Mouse (Mus musculus) lung, embryonic 16.5 days (tissue): ENCODE data around the gene Rrp36. TPM values are rescaled to one million over a fixed set of nuclear protein-coding genes. Genes with fewer than 3 reads are reported as not detected.
A peak's percentile ranks its signal among the peaks of the same experiment; 100 is the strongest.

Source experiments
- ATAC-seq: fragments of 200-750 bp; cut with Nextera tagmentation; 2 replicates; pipeline ENCODE4 v1.8.0; 2017; ENCODE audit warnings: low read depth, mild to moderate bottlenecking, moderate library complexity
- H3K27ac ChIP-seq: fragments of 300-500 bp; sonication (generic); 2 replicates; pipeline ENCODE4 v1.5.1; 2014; ENCODE audit warnings: mild to moderate bottlenecking, control low read depth, low read length
- H3K27me3 ChIP-seq: fragments of 300-500 bp; sonication (generic); 2 replicates; pipeline ENCODE4 v1.6.1; 2014; ENCODE audit warnings: low read depth, low read length, mixed read lengths; ENCODE audit not compliant: control insufficient read depth, insufficient read depth
- H3K36me3 ChIP-seq: fragments of 300-500 bp; sonication (generic); 2 replicates; pipeline ENCODE4 v1.6.1; 2014; ENCODE audit warnings: low read length; ENCODE audit not compliant: control insufficient read depth, insufficient read depth
- H3K4me1 ChIP-seq: fragments of 300-500 bp; sonication (generic); replicated peaks from 2 replicates; pipeline ENCODE4 v1.6.1; 2014; ENCODE audit warnings: low read length, mixed read lengths; ENCODE audit not compliant: control insufficient read depth, insufficient read depth
- H3K4me2 ChIP-seq: fragments of 300-500 bp; sonication (generic); 2 replicates; pipeline ENCODE4 v1.6.1; 2014; ENCODE audit warnings: low read depth, low read length, control low read depth
- H3K4me3 ChIP-seq: fragments of 300-500 bp; sonication (generic); 2 replicates; pipeline ENCODE4 v1.5.1; 2014; ENCODE audit warnings: mild to moderate bottlenecking, low read length, control low read depth
- H3K9ac ChIP-seq: fragments of 300-500 bp; sonication (generic); 2 replicates; pipeline ENCODE4 v1.6.1; 2014; ENCODE audit warnings: low read length, control low read depth
- H3K9me3 ChIP-seq: fragments of 300-500 bp; sonication (generic); 2 replicates; pipeline ENCODE4 v1.6.1; 2016; ENCODE audit warnings: low read length; ENCODE audit not compliant: control insufficient read depth
- WGBS: fragments of 180-500 bp; shearing (Covaris S2); extraction: QIAGEN DNeasy Blood & Tissue Kit; methylation state at CpG from one replicate; pipeline ENCODE4 v1.1.7; 2014; 5-methylcytosine and 5-hydroxymethylcytosine counted together
- polyA plus RNA-seq: library from polyadenylated mRNA; unstranded; fragments of >200 nt; fragmentation: Nextera tagmentation; extraction: Ambion mirVana; gene quantifications from 2 replicates; pipeline ENCODE4 v1.2.1, GENCODE M21; 2015

Rrp36 gene
- polyA plus RNA-seq, 1 experiment from 2014 or later = 51.6 TPM

DNA sequence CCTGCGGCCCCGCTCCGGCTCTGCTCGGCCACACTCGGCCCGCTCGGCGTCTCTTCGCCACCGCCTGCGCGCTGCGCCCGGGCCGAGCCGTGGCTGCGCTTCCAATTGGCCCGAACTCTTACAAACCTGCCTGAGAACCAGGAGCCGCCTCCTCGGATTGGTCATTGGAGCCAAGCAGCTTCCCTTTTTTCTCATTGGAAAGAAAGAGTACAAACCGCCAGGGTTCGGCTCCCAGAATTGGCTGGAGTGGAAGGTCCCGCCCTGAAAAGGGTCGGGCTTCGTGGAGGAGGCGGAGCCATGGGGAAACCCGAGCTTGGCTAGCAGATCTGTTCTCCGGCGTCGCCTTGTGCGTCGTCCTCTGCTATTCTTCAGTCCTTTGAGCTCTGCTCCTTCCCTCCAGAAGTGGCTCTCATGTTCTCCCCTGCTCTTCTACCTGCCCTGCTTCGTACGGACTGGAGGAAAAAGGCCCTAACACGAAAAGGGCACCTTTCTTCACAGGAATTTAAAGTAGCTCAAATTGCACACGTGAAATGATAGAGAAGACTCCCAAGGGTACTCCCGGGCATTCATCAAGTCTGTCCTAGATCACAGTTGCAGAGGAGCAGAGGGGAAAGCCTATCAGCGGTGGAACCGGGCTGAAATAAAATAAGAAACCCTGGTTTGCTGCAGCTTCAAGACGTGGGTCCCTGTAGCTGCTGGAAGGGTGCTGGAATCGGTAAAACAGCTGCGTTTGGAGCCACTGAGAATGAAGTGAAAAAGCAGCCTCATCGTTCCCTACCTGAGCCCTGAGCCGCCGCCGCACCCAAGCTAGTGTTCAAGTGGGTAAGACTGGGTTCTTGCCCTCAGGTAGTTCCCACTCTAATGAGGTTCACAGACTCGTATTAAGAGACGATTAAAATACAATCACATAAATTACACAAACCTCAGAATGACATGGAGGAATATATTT lies 31.0 kb upstream of the Rrp36 start, which contains the start of gene Ppp2r5d:
Ppp2r5d (minus strand) TSS at position 225 of the 949 bp plus-strand sequence.
- Histone ChIP-seq H3K27ac (peak within 1 kb of the TSS; percentile 97), H3K9ac (peak within 1 kb of the TSS; percentile 93), H3K27me3 (no peaks in the 10 kb centered on the region), H3K9me3 (no peaks in the 10 kb centered on the region), H3K4me1 (peaks cover 25% of the 10 kb centered on the region), H3K4me2 (peak within 1 kb of the TSS; percentile 77), H3K4me3 (peak within 1 kb of the TSS; percentile 85), H3K36me3 (no peaks in the 10 kb centered on the region)
- under 1% methylated on average over 48 of the region's 48 CpGs for WGBS
- ATAC-seq = peak; percentile 96

DNA sequence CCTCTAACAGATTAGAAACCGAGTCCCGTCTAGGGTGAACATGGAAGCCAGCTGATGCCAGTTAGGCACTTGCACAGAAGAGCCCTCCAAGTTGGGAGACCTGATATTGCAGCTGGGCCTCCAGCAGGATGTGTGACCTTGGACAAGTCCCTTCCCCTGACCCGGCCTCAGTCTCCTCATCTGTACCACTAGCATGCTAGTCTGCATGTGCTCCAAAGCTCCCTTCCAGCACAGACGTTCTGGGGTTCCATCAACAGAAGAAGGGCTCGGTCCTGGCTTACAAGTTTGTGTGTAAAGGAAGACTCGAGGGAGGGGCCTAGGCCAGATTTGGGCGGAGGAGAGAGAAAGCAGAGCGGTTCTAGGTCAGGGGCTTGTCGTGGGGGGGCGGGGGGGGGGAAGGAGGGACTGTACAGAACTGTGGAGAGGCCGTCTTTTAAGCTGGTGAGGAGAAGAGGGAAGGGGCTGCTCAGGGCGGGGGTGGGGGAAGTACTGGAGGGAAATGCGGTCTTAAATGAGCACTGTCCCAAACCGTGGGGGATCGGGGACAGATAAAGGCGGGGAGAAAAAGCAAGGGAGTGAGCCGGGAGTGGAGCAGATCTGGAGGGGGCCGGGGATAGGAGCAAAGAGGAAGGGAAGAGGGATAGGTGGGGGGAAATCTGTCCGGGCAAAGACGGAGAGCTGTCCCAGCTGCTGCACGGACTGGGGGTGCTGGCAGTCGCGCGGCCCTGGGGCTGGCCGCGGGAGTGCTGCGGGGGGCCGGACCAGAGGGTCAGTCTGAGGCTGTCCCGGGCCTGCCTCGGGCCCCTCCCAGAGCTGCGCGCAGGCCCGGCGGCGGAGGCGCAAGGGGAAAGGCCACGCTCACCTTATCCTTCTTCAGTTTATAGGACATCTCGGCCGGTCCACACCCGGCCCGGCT lies 30.1 kb upstream of the Rrp36 start:
- H3K4me1 ChIP-seq = peaks cover 25% of the 10 kb centered on the region
- no peaks in the 10 kb centered on the region for H3K9me3 ChIP-seq
- no peaks in the 10 kb centered on the region for H3K27me3 ChIP-seq
- ATAC-seq = peak; percentile 86
- 2% methylated on average over 41 of the region's 41 CpGs for WGBS
- peak overlapping the region; percentile 77 for H3K4me2 ChIP-seq
- peak overlapping the region; percentile 85 for H3K4me3 ChIP-seq
- peaks cover 5% of the 10 kb centered on the region; the same call in 1 of the 2 replicates for H3K36me3 ChIP-seq
- H3K9ac ChIP-seq = peak overlapping the region; percentile 93
- H3K27ac ChIP-seq = peak overlapping the region; percentile 97

DNA sequence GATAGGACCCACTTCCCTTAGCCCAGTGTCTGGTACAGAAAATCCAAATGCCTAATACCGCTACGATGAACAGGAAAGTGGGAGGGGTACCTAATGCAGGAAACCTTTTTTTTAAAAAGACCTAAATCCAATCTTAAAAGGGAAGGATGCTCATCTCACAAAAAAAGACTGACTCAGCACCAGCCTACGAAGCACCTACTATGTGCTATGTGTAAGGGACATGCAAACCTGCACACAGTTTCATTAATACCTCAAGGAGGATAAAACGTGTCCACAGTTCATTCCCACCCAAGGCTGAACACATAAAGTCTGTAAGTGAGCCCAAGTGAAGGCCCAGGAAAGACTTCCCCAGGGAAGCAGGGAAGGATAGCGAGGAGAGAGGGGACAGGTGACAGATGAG lies 28.4 kb upstream of the Rrp36 start:
- H3K4me2 ChIP-seq = peak overlapping the region; percentile 77; the same call in 1 of the 2 replicates
- H3K27ac ChIP-seq = no peak overlapping the region
- H3K27me3 ChIP-seq = no peaks in the 10 kb centered on the region
- peaks cover 5% of the 10 kb centered on the region; the same call in 1 of the 2 replicates for H3K36me3 ChIP-seq
- peaks cover 25% of the 10 kb centered on the region for H3K4me1 ChIP-seq
- no peak overlapping the region; the same call in 1 of the 2 replicates for H3K9ac ChIP-seq
- no peak for ATAC-seq
- 84% methylated on average over 5 of the region's 5 CpGs for WGBS
- H3K4me3 ChIP-seq = no peak overlapping the region
- no peaks in the 10 kb centered on the region for H3K9me3 ChIP-seq

DNA sequence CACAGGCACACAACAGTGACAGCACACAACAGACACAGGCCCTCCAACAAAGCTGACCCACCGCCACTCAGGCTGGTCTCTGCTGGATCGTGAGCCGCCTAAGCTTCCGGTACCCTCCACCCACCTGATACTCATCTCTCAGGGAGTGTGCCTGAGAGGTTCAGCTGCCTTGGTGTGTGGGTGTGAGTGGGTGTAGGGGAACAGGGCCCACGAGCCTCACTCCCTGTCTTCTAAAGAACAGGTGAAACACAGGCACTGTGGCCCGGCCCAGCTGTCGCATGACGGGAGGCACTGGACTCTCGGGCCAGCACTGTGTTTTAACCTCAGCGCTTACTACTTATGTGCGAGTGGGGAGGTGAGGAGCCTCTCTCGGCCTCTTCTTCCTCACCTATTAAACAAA lies 27.9 kb upstream of the Rrp36 start:
- Histone ChIP-seq H3K4me3 (no peak overlapping the region), H3K9ac (no peak overlapping the region), H3K27ac (no peak overlapping the region), H3K27me3 (no peaks in the 10 kb centered on the region), H3K4me1 (peaks cover 25% of the 10 kb centered on the region), H3K36me3 (peaks cover 5% of the 10 kb centered on the region; the same call in 1 of the 2 replicates), H3K4me2 (no peak overlapping the region), H3K9me3 (no peaks in the 10 kb centered on the region)
- ATAC-seq = no peak
- WGBS = 86% methylated on average over 12 of the region's 12 CpGs

DNA sequence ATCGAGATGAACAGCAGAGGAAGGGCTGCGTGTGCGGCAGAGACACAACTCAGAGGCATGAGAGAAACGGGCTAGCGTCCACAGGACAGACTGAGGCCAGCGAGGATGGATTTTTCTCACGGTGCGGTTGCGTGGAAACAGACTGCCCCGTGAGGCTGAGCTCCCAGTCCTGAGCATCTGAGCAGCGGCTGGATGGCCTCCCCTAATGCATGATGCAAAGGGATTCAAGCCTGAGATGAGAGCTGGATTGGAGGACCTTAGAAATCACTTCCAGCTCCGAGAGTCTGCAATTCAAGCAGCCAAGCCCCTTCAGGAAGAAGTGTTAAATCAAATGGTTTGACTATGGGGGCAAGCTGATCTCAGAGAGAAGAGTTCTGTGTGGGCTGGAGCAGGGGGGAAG lies 27.3 kb upstream of the Rrp36 start:
- Histone ChIP-seq H3K4me2 (no peak overlapping the region), H3K9me3 (no peaks in the 10 kb centered on the region), H3K4me1 (peaks cover 25% of the 10 kb centered on the region), H3K27ac (no peak overlapping the region), H3K36me3 (peaks cover 5% of the 10 kb centered on the region; the same call in 1 of the 2 replicates), H3K27me3 (no peaks in the 10 kb centered on the region), H3K9ac (no peak overlapping the region), H3K4me3 (no peak overlapping the region)
- 71% methylated on average over 12 of the region's 12 CpGs for WGBS
- no peak for ATAC-seq

DNA sequence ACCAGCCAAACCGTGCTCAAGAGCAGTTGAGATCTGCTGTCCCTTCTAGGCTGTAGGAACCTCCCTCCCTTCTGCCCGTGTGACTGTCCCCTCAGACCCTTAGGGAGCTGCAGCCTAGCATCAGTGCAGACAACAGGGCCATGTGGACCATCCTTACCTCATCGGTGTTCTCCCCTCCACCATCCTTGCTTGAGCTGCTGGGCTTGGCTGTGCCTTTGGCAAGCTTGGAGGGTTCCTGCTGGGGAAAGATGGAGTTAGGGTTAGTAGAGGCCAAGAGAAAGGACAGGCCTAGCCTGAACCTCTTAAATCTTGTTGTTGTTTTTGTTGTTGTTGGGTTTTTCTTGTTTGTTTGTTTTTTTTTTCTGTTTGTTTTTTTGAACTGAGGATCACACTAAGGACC lies 25.8 kb upstream of the Rrp36 start:
- ATAC-seq = no peak
- Histone ChIP-seq H3K4me3 (no peak overlapping the region), H3K9ac (no peak overlapping the region), H3K27me3 (no peaks in the 10 kb centered on the region), H3K27ac (no peak overlapping the region), H3K4me2 (no peak overlapping the region), H3K36me3 (peaks cover 5% of the 10 kb centered on the region; the same call in 1 of the 2 replicates), H3K4me1 (peaks cover 20% of the 10 kb centered on the region), H3K9me3 (no peaks in the 10 kb centered on the region)
- 79% methylated on average over 3 of the region's 3 CpGs for WGBS

DNA sequence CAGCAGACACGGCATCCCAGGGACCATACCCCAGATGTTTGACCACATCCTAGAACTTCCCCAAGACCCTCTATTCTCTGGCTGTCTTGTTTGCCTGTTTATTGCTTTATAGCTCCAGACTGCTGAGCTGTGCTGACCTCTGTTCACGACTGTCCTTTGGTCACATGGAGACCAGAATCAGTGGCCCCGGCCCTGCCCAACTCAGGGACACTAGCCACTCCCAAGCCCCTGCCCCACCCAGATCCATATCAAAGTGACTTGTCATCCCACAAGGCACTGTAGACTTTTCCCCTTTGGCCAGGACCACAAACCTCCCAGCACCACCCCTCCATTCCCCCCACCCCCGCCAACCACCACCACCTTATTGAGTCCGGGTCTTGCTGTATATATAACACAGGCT lies 25.1 kb upstream of the Rrp36 start:
- peaks cover 20% of the 10 kb centered on the region for H3K4me1 ChIP-seq
- WGBS = 81% methylated on average over 5 of the region's 5 CpGs

DNA sequence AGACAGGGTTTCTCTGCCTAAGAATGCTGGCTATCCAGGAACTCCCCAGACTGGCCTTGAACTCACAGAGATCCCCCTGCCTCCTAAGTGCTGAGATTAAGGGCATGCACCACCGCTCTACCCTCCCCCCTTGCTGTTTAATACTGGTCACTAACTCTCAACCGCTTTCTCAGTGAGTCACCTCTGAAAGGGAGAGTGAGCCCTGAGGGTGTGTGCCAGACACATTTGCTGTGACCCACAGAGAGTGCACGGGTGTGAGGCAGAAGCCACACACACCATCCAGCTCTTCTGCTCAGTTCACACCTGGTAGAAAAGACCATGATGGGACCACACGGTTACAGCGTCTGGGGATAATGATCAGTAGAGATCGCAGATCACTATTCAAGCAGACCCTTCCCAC lies 24.4 kb upstream of the Rrp36 start:
- no peak overlapping the region for H3K4me2 ChIP-seq
- H3K9me3 ChIP-seq = no peaks in the 10 kb centered on the region
- no peak overlapping the region for H3K9ac ChIP-seq
- ATAC-seq = no peak
- H3K36me3 ChIP-seq = peaks cover 5% of the 10 kb centered on the region; the same call in 1 of the 2 replicates
- no peaks in the 10 kb centered on the region for H3K27me3 ChIP-seq
- WGBS = 89% methylated on average over 6 of the region's 6 CpGs
- peaks cover 15% of the 10 kb centered on the region for H3K4me1 ChIP-seq
- no peak overlapping the region for H3K27ac ChIP-seq
- no peak overlapping the region for H3K4me3 ChIP-seq

More for the DNA sequence above, 25.1 kb upstream of the Rrp36 start:
- H3K27ac ChIP-seq = no peak overlapping the region
- H3K4me3 ChIP-seq = no peak overlapping the region
- H3K9me3 ChIP-seq = no peaks in the 10 kb centered on the region
- no peak for ATAC-seq
- no peak overlapping the region for H3K9ac ChIP-seq
- H3K27me3 ChIP-seq = no peaks in the 10 kb centered on the region
- H3K4me2 ChIP-seq = no peak overlapping the region
- H3K36me3 ChIP-seq = peaks cover 5% of the 10 kb centered on the region; the same call in 1 of the 2 replicates
